Mouse (Mus musculus) MEL (cell line): ENCODE measurements at regions not wholly inside any gene's neighbourhood (a gene's known extent, or its start where the extent isn't known, plus 50 kb on each side); places are given as distances from the start of the nearest gene placed in this dataset.

ENCODE experiments used
- CHD1 ChIP-seq: IDR thresholded peaks from 2 replicates; pipeline ENCODE4 v1.6.1; 2012; ENCODE audit warnings: low read depth, mild to moderate bottlenecking, inconsistent platforms, low read length, improper control_type of control experiment
- CTCF ChIP-seq, 3 experiments: IDR thresholded peaks in 2 of 3; conservative IDR thresholded peaks in 1 of 3; 2 replicates each; pipeline ENCODE4 v1.5.1; 2011 to 2012; ENCODE audit warnings: low read length in 3 of 3, low read depth in 2 of 3, mild to moderate bottlenecking in 2 of 3, improper control_type of control experiment in 1 of 3, inconsistent platforms in 1 of 3, mixed read lengths in 1 of 3, moderate library complexity in 1 of 3; ENCODE audit not compliant: control insufficient read depth in 1 of 3, insufficient read depth in 1 of 3, poor library complexity in 1 of 3, severe bottlenecking in 1 of 3
- EP300 ChIP-seq, 2 experiments: IDR thresholded peaks; 2 replicates each; pipeline ENCODE4 v1.6.1; 2011; ENCODE audit warnings: improper control_type of control experiment in 2 of 2, low read length in 2 of 2, low read depth in 1 of 2, mild to moderate bottlenecking in 1 of 2
- POLR2AphosphoS2 ChIP-seq: IDR thresholded peaks from 2 replicates; pipeline ENCODE4 v1.6.1; 2011; ENCODE audit warnings: low read length, improper control_type of control experiment
- USF2 ChIP-seq, 2 experiments: IDR thresholded peaks; 2 replicates each; pipeline ENCODE4 v1.6.1; 2011 to 2012; ENCODE audit warnings: improper control_type of control experiment in 2 of 2, low read length in 2 of 2, borderline replicate concordance in 1 of 2, inconsistent platforms in 1 of 2, low read depth in 1 of 2, mild to moderate bottlenecking in 1 of 2; ENCODE audit not compliant: insufficient read depth in 1 of 2

DNA sequence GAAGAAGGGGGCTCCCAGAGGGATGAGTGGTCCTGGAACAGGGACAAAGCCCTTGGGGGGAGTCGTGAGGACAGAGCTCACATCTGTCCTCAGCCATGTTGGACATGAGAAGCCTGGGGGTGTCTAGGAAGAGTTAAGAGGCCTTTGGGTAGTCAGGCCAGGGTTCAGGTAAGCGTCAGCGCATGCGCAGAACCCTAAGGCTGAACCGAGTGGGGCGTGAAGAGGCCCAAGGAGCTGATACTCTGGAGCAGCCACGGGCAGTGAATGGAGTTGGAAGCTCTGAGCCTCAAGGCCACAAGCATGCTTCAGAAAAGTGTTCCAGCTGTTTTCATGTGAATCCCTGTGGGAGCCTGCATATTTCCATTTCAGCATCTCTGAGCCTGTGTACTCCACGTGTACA, 93.5 kb upstream of the Nkx1-1 start:
- TF ChIP-seq CHD1 (no peak), POLR2AphosphoS2 (no peak), USF2 (IDR thresholded peaks at IDR 0.05; ENCODE audit: borderline replicate concordance in 1 of 2, insufficient read depth in 1 of 2, low read depth in 1 of 2, low read length in 2 of 2) (no peak), CTCF (IDR thresholded peaks at IDR 0.05 in 2 of 3, conservative IDR thresholded peaks at IDR 0.05 in 1 of 3; ENCODE audit: control insufficient read depth in 1 of 3, insufficient read depth in 1 of 3, low read depth in 2 of 3, low read length in 3 of 3, poor library complexity in 1 of 3, severe bottlenecking in 1 of 3) (no peak), EP300 (IDR thresholded peaks at IDR 0.05; ENCODE audit: low read depth in 1 of 2, low read length in 2 of 2) (no peak)
